Mouse (Mus musculus): ENCODE measurements around the gene Gm20388. TPM values are rescaled to one million over a fixed set of nuclear protein-coding genes. Genes with fewer than 3 reads are reported as not detected.

The Gm20388 gene
- polyA plus RNA-seq, 1 experiment from 2014 or later = not detected

- peaks cover 88% of the 10 kb centered on the region for H3K27me3 ChIP-seq (replicated peaks)
- 63% methylated on average over 11 of the region's 11 CpGs for WGBS
- ATAC-seq (ENCODE audit: extremely low read depth, insufficient number of reproducible peaks, low FRiP score, low TSS enrichment) = no peak
These were observed 2772.2 kb downstream of the Gm20388 start for GRCm38 (mm10) chr8:122682820-122683219.

GRCm38 (mm10) chr8:122685097-122685861, 2774.6 kb downstream of the Gm20388 start:
- WGBS = 33% methylated on average over 19 of the region's 19 CpGs
- 0 out of 2 replicates have a peak, but pooled peaks have one; percentile 53 for ATAC-seq (ENCODE audit: extremely low read depth, insufficient number of reproducible peaks, low FRiP score, low TSS enrichment)

More at GRCm38 (mm10) chr8:122682820-122683219, 2772.2 kb downstream of the Gm20388 start:
- Histone ChIP-seq H3K36me3 (no peaks in the 10 kb centered on the region), H3K4me2 (no peak overlapping the region), H3K4me3 (no peak overlapping the region), H3K27ac (replicated peaks) (no peak overlapping the region), H3K4me1 (peaks cover 24% of the 10 kb centered on the region), H3K9me3 (no peaks in the 10 kb centered on the region), H3K9ac (no peak overlapping the region)

GRCm38 (mm10) chr8:122686879-122687278, 2776.2 kb downstream of the Gm20388 start:
- H3K9me3 ChIP-seq = no peaks in the 10 kb centered on the region
- WGBS = 78% methylated on average over 9 of the region's 9 CpGs
- peaks cover 9% of the 10 kb centered on the region; the same call in 1 of the 2 replicates for H3K4me1 ChIP-seq
- no peak overlapping the region for H3K9ac ChIP-seq
- no peak overlapping the region for H3K4me3 ChIP-seq
- H3K27me3 ChIP-seq (replicated peaks) = peaks cover 77% of the 10 kb centered on the region
- no peaks in the 10 kb centered on the region for H3K36me3 ChIP-seq
- no peak overlapping the region for H3K27ac ChIP-seq (replicated peaks)
- no peak overlapping the region for H3K4me2 ChIP-seq
- no peak for ATAC-seq (ENCODE audit: extremely low read depth, insufficient number of reproducible peaks, low FRiP score, low TSS enrichment)

More at GRCm38 (mm10) chr8:122685097-122685861, 2774.6 kb downstream of the Gm20388 start:
- no peaks in the 10 kb centered on the region for H3K36me3 ChIP-seq
- H3K9me3 ChIP-seq = no peaks in the 10 kb centered on the region
- no peak overlapping the region for H3K27ac ChIP-seq (replicated peaks)
- H3K4me2 ChIP-seq = no peak overlapping the region
- H3K4me3 ChIP-seq = no peak overlapping the region
- peaks cover 2% of the 10 kb centered on the region; the same call in 1 of the 2 replicates for H3K4me1 ChIP-seq
- 0 out of 2 replicates have a peak overlapping the region, but pooled peaks have one; percentile 26 for H3K9ac ChIP-seq
- H3K27me3 ChIP-seq (replicated peaks) = peaks cover 81% of the 10 kb centered on the region

DNA sequence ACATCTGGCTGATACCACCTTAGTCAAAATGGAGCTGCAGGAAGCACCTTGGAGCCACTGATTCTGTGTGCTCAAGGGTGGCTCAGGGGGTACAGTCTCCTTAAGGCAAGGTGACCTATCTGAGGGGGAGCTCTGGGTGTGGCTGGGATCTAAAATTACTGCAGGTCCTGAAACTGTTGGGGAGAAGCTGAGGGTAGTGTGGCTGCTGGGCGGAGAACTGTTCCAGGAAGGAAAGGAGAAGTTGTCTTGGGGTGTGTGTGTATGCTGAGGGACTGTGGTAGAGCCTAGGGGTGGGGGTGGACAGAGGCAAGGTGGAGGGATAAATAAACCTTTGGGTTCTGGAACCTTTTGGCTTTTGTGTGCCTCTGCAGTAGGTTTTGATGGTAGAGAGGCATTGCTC, 2778.7 kb downstream of the Gm20388 start:
- peaks cover 65% of the 10 kb centered on the region for H3K27me3 ChIP-seq (replicated peaks)
- no peaks in the 10 kb centered on the region for H3K36me3 ChIP-seq
- no peak overlapping the region for H3K9ac ChIP-seq
- H3K9me3 ChIP-seq = no peaks in the 10 kb centered on the region
- H3K4me3 ChIP-seq = no peak overlapping the region
- H3K27ac ChIP-seq (replicated peaks) = no peak overlapping the region
- ATAC-seq (ENCODE audit: extremely low read depth, insufficient number of reproducible peaks, low FRiP score, low TSS enrichment) = no peak
- peaks cover 27% of the 10 kb centered on the region for H3K4me1 ChIP-seq
- 84% methylated on average over 1 of the region's 1 CpGs for WGBS
- H3K4me2 ChIP-seq = no peak overlapping the region

- Histone ChIP-seq H3K9ac (no peak overlapping the region), H3K9me3 (no peaks in the 10 kb centered on the region), H3K4me3 (no peak overlapping the region), H3K4me2 (no peak overlapping the region), H3K4me1 (peaks cover 27% of the 10 kb centered on the region), H3K36me3 (no peaks in the 10 kb centered on the region), H3K27ac (replicated peaks) (no peak overlapping the region), H3K27me3 (replicated peaks) (peaks cover 55% of the 10 kb centered on the region)
- 80% methylated on average over 6 of the region's 6 CpGs for WGBS
- no peak for ATAC-seq (ENCODE audit: extremely low read depth, insufficient number of reproducible peaks, low FRiP score, low TSS enrichment)
These were observed 2780.4 kb downstream of the Gm20388 start for GRCm38 (mm10) chr8:122691018-122691417.

- Histone ChIP-seq H3K27me3 (replicated peaks) (peaks cover 50% of the 10 kb centered on the region), H3K36me3 (no peaks in the 10 kb centered on the region), H3K9me3 (no peaks in the 10 kb centered on the region), H3K4me1 (peaks cover 27% of the 10 kb centered on the region), H3K9ac (no peak overlapping the region), H3K27ac (replicated peaks) (no peak overlapping the region), H3K4me2 (no peak overlapping the region), H3K4me3 (no peak overlapping the region)
- WGBS = 70% methylated on average over 8 of the region's 8 CpGs
- no peak for ATAC-seq (ENCODE audit: extremely low read depth, insufficient number of reproducible peaks, low FRiP score, low TSS enrichment)
These were observed 2781.5 kb downstream of the Gm20388 start for GRCm38 (mm10) chr8:122692152-122692551.

DNA sequence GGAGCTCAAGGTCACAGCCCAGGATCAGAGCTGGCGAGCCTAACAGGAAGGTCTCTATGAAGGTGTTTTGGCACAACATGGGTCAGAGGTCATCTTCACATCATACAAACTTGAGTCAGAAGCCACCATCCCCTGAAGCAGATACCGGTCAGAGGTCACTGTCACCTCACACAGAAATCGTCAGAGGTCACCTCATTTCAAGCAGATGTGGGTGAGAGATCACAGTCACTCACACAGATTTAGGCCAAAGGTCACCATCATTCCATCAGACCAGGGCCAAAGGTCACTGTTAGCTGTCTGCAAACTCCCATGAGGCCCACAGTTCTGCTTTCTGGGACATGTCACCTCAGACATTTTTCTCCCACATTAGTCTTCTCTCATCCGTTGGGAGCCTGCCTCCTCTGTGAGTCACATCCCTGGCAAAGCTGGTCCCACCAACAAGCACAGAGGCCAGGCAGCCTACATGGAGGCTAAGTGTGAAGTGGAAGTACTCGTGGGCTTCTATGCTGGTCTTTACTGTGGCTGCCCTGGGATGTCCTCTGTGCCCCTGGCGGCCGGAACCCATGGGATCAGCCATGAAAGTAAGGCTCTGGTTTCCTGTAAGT, 2784.9 kb downstream of the Gm20388 start:
- H3K4me1 ChIP-seq = peaks cover 43% of the 10 kb centered on the region
- ATAC-seq (ENCODE audit: extremely low read depth, insufficient number of reproducible peaks, low FRiP score, low TSS enrichment) = no peak
- H3K4me2 ChIP-seq = peak overlapping the region; percentile 62
- 60% methylated on average over 7 of the region's 7 CpGs for WGBS
- H3K4me3 ChIP-seq = no peak overlapping the region
- no peaks in the 10 kb centered on the region for H3K9me3 ChIP-seq
- H3K36me3 ChIP-seq = no peaks in the 10 kb centered on the region
- no peak overlapping the region for H3K9ac ChIP-seq
- H3K27me3 ChIP-seq (replicated peaks) = peaks cover 47% of the 10 kb centered on the region
- H3K27ac ChIP-seq (replicated peaks) = no peak overlapping the region

- no peak for ATAC-seq (ENCODE audit: extremely low read depth, insufficient number of reproducible peaks, low FRiP score, low TSS enrichment)
- Histone ChIP-seq H3K9ac (peak overlapping the region; percentile 67), H3K4me1 (peaks cover 44% of the 10 kb centered on the region), H3K4me2 (peak overlapping the region; percentile 62), H3K27me3 (replicated peaks) (peaks cover 50% of the 10 kb centered on the region), H3K27ac (replicated peaks) (no peak overlapping the region), H3K9me3 (no peaks in the 10 kb centered on the region), H3K36me3 (no peaks in the 10 kb centered on the region), H3K4me3 (peak overlapping the region; percentile 44)
- WGBS = 65% methylated on average over 3 of the region's 3 CpGs
These were observed 2786.5 kb downstream of the Gm20388 start for GRCm38 (mm10) chr8:122697181-122697581.

- Histone ChIP-seq H3K27me3 (replicated peaks) (peaks cover 52% of the 10 kb centered on the region), H3K36me3 (no peaks in the 10 kb centered on the region), H3K9me3 (no peaks in the 10 kb centered on the region), H3K4me2 (peak overlapping the region; percentile 62), H3K27ac (replicated peaks) (no peak overlapping the region), H3K9ac (peak overlapping the region; percentile 67; the same call in 1 of the 2 replicates), H3K4me1 (peaks cover 47% of the 10 kb centered on the region), H3K4me3 (peak overlapping the region; percentile 44)
- no peak for ATAC-seq (ENCODE audit: extremely low read depth, insufficient number of reproducible peaks, low FRiP score, low TSS enrichment)
- WGBS = 69% methylated on average over 6 of the region's 6 CpGs
These were observed 2786.9 kb downstream of the Gm20388 start for GRCm38 (mm10) chr8:122697586-122697985.

- peak overlapping the region; percentile 61 for H3K27ac ChIP-seq (replicated peaks)
- peak overlapping the region; percentile 67 for H3K9ac ChIP-seq
- WGBS = 77% methylated on average over 5 of the region's 5 CpGs
- no peaks in the 10 kb centered on the region for H3K9me3 ChIP-seq
- H3K4me1 ChIP-seq = peaks cover 41% of the 10 kb centered on the region
- ATAC-seq (ENCODE audit: extremely low read depth, insufficient number of reproducible peaks, low FRiP score, low TSS enrichment) = no peak
- H3K4me2 ChIP-seq = peak overlapping the region; percentile 62
- H3K4me3 ChIP-seq = peak overlapping the region; percentile 44
- H3K36me3 ChIP-seq = no peaks in the 10 kb centered on the region
- peaks cover 55% of the 10 kb centered on the region for H3K27me3 ChIP-seq (replicated peaks)
These were observed 2787.7 kb downstream of the Gm20388 start for GRCm38 (mm10) chr8:122698254-122698768.

- peak within 1 kb of the TSS; percentile 62 for H3K4me2 ChIP-seq
- H3K27me3 ChIP-seq (replicated peaks) = peaks cover 59% of the 10 kb centered on the region
- ATAC-seq (ENCODE audit: extremely low read depth, insufficient number of reproducible peaks, low FRiP score, low TSS enrichment) = peak; percentile 50; the same call in 1 of the 2 replicates
- H3K9me3 ChIP-seq = no peaks in the 10 kb centered on the region
- H3K9ac ChIP-seq = peak within 1 kb of the TSS; percentile 67
- 25% methylated on average over 13 of the region's 13 CpGs for WGBS
- H3K27ac ChIP-seq (replicated peaks) = peak within 1 kb of the TSS; percentile 61
- peaks cover 34% of the 10 kb centered on the region for H3K4me1 ChIP-seq
- H3K4me3 ChIP-seq = peak within 1 kb of the TSS; percentile 44
- H3K36me3 ChIP-seq = no peaks in the 10 kb centered on the region
These were observed 2788.4 kb downstream of the Gm20388 start, which contains the start of gene Cbfa2t3 for GRCm38 (mm10) chr8:122699005-122699492. Cbfa2t3 (minus strand) TSS chr8:122699109.

All from heart, embryonic 13.5 days (tissue).